Mouse (Mus musculus) liver, embryonic 14.5 days (tissue): ENCODE results near the gene Stat5b. TPM values are rescaled to one million over a fixed set of nuclear protein-coding genes. Genes with fewer than 3 reads are reported as not detected.

ENCODE experiments used
- ATAC-seq: fragments of 200-750 bp; cut with Nextera tagmentation; 2 replicates; pipeline ENCODE4 v1.8.0; 2017; ENCODE audit warnings: moderate number of reproducible peaks, mild to moderate bottlenecking, moderate library complexity; ENCODE audit not compliant: insufficient read depth
- DNase-seq, 3 experiments: peaks; one replicate each; pipeline ENCODE4 v3.0.0-alpha.2; 2012 to 2013; ENCODE audit warnings: low read depth in 3 of 3, low spot score in 3 of 3
- H3K27ac ChIP-seq: fragments of 300-500 bp; sonication (generic); 2 replicates; pipeline ENCODE4 v1.5.1; 2014; ENCODE audit warnings: moderate library complexity, mild to moderate bottlenecking, control low read depth, inconsistent platforms
- H3K27me3 ChIP-seq: fragments of 300-500 bp; sonication (generic); 2 replicates; pipeline ENCODE4 v1.6.1; 2014; ENCODE audit warnings: mild to moderate bottlenecking, low read length, moderate library complexity; ENCODE audit not compliant: control insufficient read depth, insufficient read depth
- H3K36me3 ChIP-seq: fragments of 300-500 bp; sonication (generic); replicated peaks from 2 replicates; pipeline ENCODE4 v1.6.1; 2014; ENCODE audit warnings: low read depth; ENCODE audit not compliant: control insufficient read depth, insufficient read depth
- H3K4me1 ChIP-seq, 2 experiments: fragments of 200-500 bp in 1 of 2; fragments of 300-500 bp in 1 of 2; sonication (generic) in 1 of 2; replicated peaks; 2 replicates each; pipeline ENCODE4 v1.6.1; 2012 to 2014; ENCODE audit warnings: antibody characterized with exemption in 1 of 2, inconsistent platforms in 1 of 2, low read length in 1 of 2; ENCODE audit not compliant: control insufficient read depth in 2 of 2, insufficient read depth in 2 of 2
- H3K4me2 ChIP-seq: fragments of 300-500 bp; sonication (generic); 2 replicates; pipeline ENCODE4 v1.6.1; 2014; ENCODE audit warnings: low read depth, mild to moderate bottlenecking, control low read depth, moderate library complexity
- H3K4me3 ChIP-seq, 2 experiments: fragments of 200-500 bp in 1 of 2; fragments of 300-500 bp in 1 of 2; sonication (generic) in 1 of 2; 2 replicates each; pipeline ENCODE4 v1.5.1; 2012 to 2014; ENCODE audit warnings: low read depth in 2 of 2, low read length in 2 of 2, mild to moderate bottlenecking in 2 of 2, control low read depth in 1 of 2, inconsistent platforms in 1 of 2, moderate library complexity in 1 of 2; ENCODE audit not compliant: insufficient read depth in 1 of 2
- H3K9ac ChIP-seq: fragments of 300-500 bp; sonication (generic); replicated peaks from 2 replicates; pipeline ENCODE4 v1.6.1; 2014; ENCODE audit warnings: mild to moderate bottlenecking, control low read depth, moderate library complexity
- H3K9me3 ChIP-seq: fragments of 300-500 bp; sonication (generic); 2 replicates; pipeline ENCODE4 v1.6.1; 2016; ENCODE audit warnings: low read length, mixed read lengths; ENCODE audit not compliant: control insufficient read depth
- CTCF ChIP-seq: IDR thresholded peaks from 2 replicates; pipeline ENCODE4 v1.5.1; 2016; ENCODE audit warnings: antibody characterized with exemption, low read depth, control low read depth
- EP300 ChIP-seq: IDR thresholded peaks from 2 replicates; pipeline ENCODE4 v1.6.1; 2016; ENCODE audit warnings: antibody characterized with exemption, low read depth
- WGBS: fragments of 180-500 bp; shearing (Covaris S2); extraction: QIAGEN DNeasy Blood & Tissue Kit; methylation state at CpG from one replicate; pipeline ENCODE4 v1.1.7; 2014; ENCODE audit not compliant: insufficient replicate concordance; 5-methylcytosine and 5-hydroxymethylcytosine counted together
- polyA plus RNA-seq, 2 experiments: library from polyadenylated mRNA; depleted of rRNA in 1 of 2; stranded (reverse) in 1 of 2; unstranded in 1 of 2; fragments of >200 nt; fragmentation: Nextera tagmentation in 1 of 2; extraction: Ambion mirVana in 1 of 2; gene quantifications; 2 replicates each; pipeline versions ENCODE4 v1.2.1 to v1.2.3; 2012 to 2014

The Stat5b gene
- polyA plus RNA-seq, 2 experiments: 12.4 to 16.4 TPM

GRCm38 (mm10) chr11:100894146-100894918 is 43.8 kb upstream of the Stat5b start:
- no peaks in the 10 kb centered on the region for H3K9me3 ChIP-seq
- no peak overlapping the region for H3K4me2 ChIP-seq
- WGBS: 73% methylated on average over 9 of the region's 9 CpGs
- TF ChIP-seq CTCF: no peak
- no peak for TF ChIP-seq EP300
- no peak overlapping the region for H3K27ac ChIP-seq
- H3K4me1 ChIP-seq: peaks cover 15 to 36% of the 10 kb centered on the region in 2 experiments
- H3K27me3 ChIP-seq: no peaks in the 10 kb centered on the region
- peaks cover 15% of the 10 kb centered on the region for H3K36me3 ChIP-seq
- no peak for ATAC-seq
- no peak overlapping the region for H3K4me3 ChIP-seq
- peak overlapping the region; percentile 34; the same call in 1 of the 2 replicates for H3K9ac ChIP-seq
- DNase-seq: no peak

- Histone ChIP-seq H3K4me1 (peaks cover 22 to 42% of the 10 kb centered on the region in 2 experiments), H3K9ac (peak overlapping the region; percentile 34; the same call in 1 of the 2 replicates), H3K27ac (no peak overlapping the region), H3K9me3 (no peaks in the 10 kb centered on the region), H3K4me3 (no peak overlapping the region), H3K27me3 (no peaks in the 10 kb centered on the region), H3K36me3 (peaks cover 20% of the 10 kb centered on the region), H3K4me2 (peak overlapping the region; percentile 59)
- peak; percentile 82 to 88 (median 84) for DNase-seq
- peak; percentile 61 for ATAC-seq
- TF ChIP-seq CTCF: peak; percentile 100
- 0 out of 2 replicates have a peak, but pooled peaks have one; percentile 11 for TF ChIP-seq EP300
- WGBS: 15% methylated on average over 9 of the region's 9 CpGs
These were observed 43.0 kb upstream of the Stat5b start for GRCm38 (mm10) chr11:100893482-100893881.

- TF ChIP-seq CTCF (no peak), EP300 (no peak)
- no peaks in the 10 kb centered on the region for H3K27me3 ChIP-seq
- no peak overlapping the region for H3K9ac ChIP-seq
- H3K27ac ChIP-seq: peak overlapping the region; percentile 76
- no peak overlapping the region for H3K4me3 ChIP-seq
- peaks cover 28 to 51% of the 10 kb centered on the region in 2 experiments for H3K4me1 ChIP-seq
- ATAC-seq: no peak
- H3K9me3 ChIP-seq: no peaks in the 10 kb centered on the region
- no peak for DNase-seq
- peak overlapping the region; percentile 61 for H3K4me2 ChIP-seq
- peaks cover 16% of the 10 kb centered on the region for H3K36me3 ChIP-seq
- 65% methylated on average over 5 of the region's 5 CpGs for WGBS
These were observed 41.9 kb upstream of the Stat5b start for GRCm38 (mm10) chr11:100892435-100892834.

- ATAC-seq (peak; percentile 84), DNase-seq (peak; percentile 78 to 82 (median 81))
- Histone ChIP-seq H3K27ac (peak overlapping the region; percentile 76), H3K9ac (peak overlapping the region; percentile 67), H3K27me3 (no peaks in the 10 kb centered on the region), H3K4me2 (peak overlapping the region; percentile 61), H3K36me3 (peaks cover 16% of the 10 kb centered on the region), H3K9me3 (no peaks in the 10 kb centered on the region), H3K4me3 (peak overlapping the region in 1 of 2 experiments; percentile 17; a peak in 1 of 4 replicates), H3K4me1 (peaks cover 37 to 61% of the 10 kb centered on the region in 2 experiments)
- 10% methylated on average over 15 of the region's 15 CpGs for WGBS
- TF ChIP-seq EP300 (peak; percentile 98), CTCF (peak; percentile 42; the same call in 1 of the 2 replicates)
These were observed 41.0 kb upstream of the Stat5b start for GRCm38 (mm10) chr11:100891256-100892123.
